Mouse (Mus musculus) liver, embryonic 14.5 days (tissue): ENCODE measurements around the gene Zrsr1. TPM values are rescaled to one million over a fixed set of nuclear protein-coding genes. Genes with fewer than 3 reads are reported as not detected.

Experiments
- ATAC-seq: fragments of 200-750 bp; cut with Nextera tagmentation; 2 replicates; pipeline ENCODE4 v1.8.0; 2017; ENCODE audit warnings: moderate number of reproducible peaks, mild to moderate bottlenecking, moderate library complexity; ENCODE audit not compliant: insufficient read depth
- DNase-seq, 3 experiments: peaks; one replicate each; pipeline ENCODE4 v3.0.0-alpha.2; 2012 to 2013; ENCODE audit warnings: low read depth in 3 of 3, low spot score in 3 of 3
- H3K27ac ChIP-seq: fragments of 300-500 bp; sonication (generic); 2 replicates; pipeline ENCODE4 v1.5.1; 2014; ENCODE audit warnings: moderate library complexity, mild to moderate bottlenecking, control low read depth, inconsistent platforms
- H3K27me3 ChIP-seq: fragments of 300-500 bp; sonication (generic); 2 replicates; pipeline ENCODE4 v1.6.1; 2014; ENCODE audit warnings: mild to moderate bottlenecking, low read length, moderate library complexity; ENCODE audit not compliant: control insufficient read depth, insufficient read depth
- H3K36me3 ChIP-seq: fragments of 300-500 bp; sonication (generic); replicated peaks from 2 replicates; pipeline ENCODE4 v1.6.1; 2014; ENCODE audit warnings: low read depth; ENCODE audit not compliant: control insufficient read depth, insufficient read depth
- H3K4me1 ChIP-seq, 2 experiments: fragments of 200-500 bp in 1 of 2; fragments of 300-500 bp in 1 of 2; sonication (generic) in 1 of 2; replicated peaks; 2 replicates each; pipeline ENCODE4 v1.6.1; 2012 to 2014; ENCODE audit warnings: antibody characterized with exemption in 1 of 2, inconsistent platforms in 1 of 2, low read length in 1 of 2; ENCODE audit not compliant: control insufficient read depth in 2 of 2, insufficient read depth in 2 of 2
- H3K4me2 ChIP-seq: fragments of 300-500 bp; sonication (generic); 2 replicates; pipeline ENCODE4 v1.6.1; 2014; ENCODE audit warnings: low read depth, mild to moderate bottlenecking, control low read depth, moderate library complexity
- H3K4me3 ChIP-seq, 2 experiments: fragments of 200-500 bp in 1 of 2; fragments of 300-500 bp in 1 of 2; sonication (generic) in 1 of 2; 2 replicates each; pipeline ENCODE4 v1.5.1; 2012 to 2014; ENCODE audit warnings: low read depth in 2 of 2, low read length in 2 of 2, mild to moderate bottlenecking in 2 of 2, control low read depth in 1 of 2, inconsistent platforms in 1 of 2, moderate library complexity in 1 of 2; ENCODE audit not compliant: insufficient read depth in 1 of 2
- H3K9ac ChIP-seq: fragments of 300-500 bp; sonication (generic); replicated peaks from 2 replicates; pipeline ENCODE4 v1.6.1; 2014; ENCODE audit warnings: mild to moderate bottlenecking, control low read depth, moderate library complexity
- H3K9me3 ChIP-seq: fragments of 300-500 bp; sonication (generic); 2 replicates; pipeline ENCODE4 v1.6.1; 2016; ENCODE audit warnings: low read length, mixed read lengths; ENCODE audit not compliant: control insufficient read depth
- CTCF ChIP-seq: IDR thresholded peaks from 2 replicates; pipeline ENCODE4 v1.5.1; 2016; ENCODE audit warnings: antibody characterized with exemption, low read depth, control low read depth
- EP300 ChIP-seq: IDR thresholded peaks from 2 replicates; pipeline ENCODE4 v1.6.1; 2016; ENCODE audit warnings: antibody characterized with exemption, low read depth
- WGBS: fragments of 180-500 bp; shearing (Covaris S2); extraction: QIAGEN DNeasy Blood & Tissue Kit; methylation state at CpG from one replicate; pipeline ENCODE4 v1.1.7; 2014; ENCODE audit not compliant: insufficient replicate concordance; 5-methylcytosine and 5-hydroxymethylcytosine counted together
- polyA plus RNA-seq, 2 experiments: library from polyadenylated mRNA; depleted of rRNA in 1 of 2; stranded (reverse) in 1 of 2; unstranded in 1 of 2; fragments of >200 nt; fragmentation: Nextera tagmentation in 1 of 2; extraction: Ambion mirVana in 1 of 2; gene quantifications; 2 replicates each; pipeline versions ENCODE4 v1.2.1 to v1.2.3; 2012 to 2014

Zrsr1 gene
- polyA plus RNA-seq, 2 experiments: 1.8 to 12.6 TPM

GRCm38 (mm10) chr11:23024169-23024568 is 52.4 kb downstream of the Zrsr1 start:
- Histone ChIP-seq H3K27me3 (no peaks in the 10 kb centered on the region), H3K36me3 (no peaks in the 10 kb centered on the region), H3K27ac (no peak overlapping the region), H3K4me3 (no peak overlapping the region), H3K9ac (no peak overlapping the region), H3K9me3 (no peaks in the 10 kb centered on the region), H3K4me1 (no peaks in the 10 kb centered on the region; a peak in 1 of 4 replicates), H3K4me2 (no peak overlapping the region)
- ATAC-seq: no peak
- DNase-seq: no peak
- TF ChIP-seq EP300 (no peak), CTCF (no peak)
- 27% methylated on average over 3 of the region's 3 CpGs for WGBS

Other genes with a start within 250 kb of the Zrsr1 start
- 2.2 and 2.3 TPM in 2 replicates for gene B3gnt2, start 111.0 kb upstream of the Zrsr1 start, polyA plus RNA-seq (2012; rRNA removed)
- gene B3gnt2, start 111.0 kb upstream of the Zrsr1 start, polyA plus RNA-seq (2014; fragmentation: Nextera tagmentation; extraction: Ambion mirVana): 3.6 and 4.1 TPM in 2 replicates
- 2.3 and 2.8 TPM in 2 replicates for gene Gm28048, start 10.1 kb downstream of the Zrsr1 start, polyA plus RNA-seq (2012; rRNA removed)
- gene Gm28048, start 10.1 kb downstream of the Zrsr1 start, polyA plus RNA-seq (2014; fragmentation: Nextera tagmentation; extraction: Ambion mirVana): 6.8 and 9.2 TPM in 2 replicates
- gene Commd1, start 10.4 kb downstream of the Zrsr1 start, polyA plus RNA-seq (2012; rRNA removed): 10.9 and 35.6 TPM in 2 replicates
- 203 and 221 TPM in 2 replicates for gene Commd1, start 10.4 kb downstream of the Zrsr1 start, polyA plus RNA-seq (2014; fragmentation: Nextera tagmentation; extraction: Ambion mirVana)
- gene Cct4, start 18.5 kb downstream of the Zrsr1 start, polyA plus RNA-seq (2012; rRNA removed): 41.0 and 65.4 TPM in 2 replicates
- gene Cct4, start 18.5 kb downstream of the Zrsr1 start, polyA plus RNA-seq (2014; fragmentation: Nextera tagmentation; extraction: Ambion mirVana): 142 and 158 TPM in 2 replicates
- 0.61 and 0.93 TPM in 2 replicates for gene Fam161a, start 35.5 kb downstream of the Zrsr1 start, polyA plus RNA-seq (2012; rRNA removed)
- gene Fam161a, start 35.5 kb downstream of the Zrsr1 start, polyA plus RNA-seq (2014; fragmentation: Nextera tagmentation; extraction: Ambion mirVana): 1.4 and 1.9 TPM in 2 replicates